Mouse (Mus musculus): ENCODE measurements around the gene Chn1. TPM values are rescaled to one million over a fixed set of nuclear protein-coding genes. Genes with fewer than 3 reads are reported as not detected.

Gene Chn1
- polyA plus RNA-seq, 2 experiments = 0.34 to 0.70 TPM

DNA sequence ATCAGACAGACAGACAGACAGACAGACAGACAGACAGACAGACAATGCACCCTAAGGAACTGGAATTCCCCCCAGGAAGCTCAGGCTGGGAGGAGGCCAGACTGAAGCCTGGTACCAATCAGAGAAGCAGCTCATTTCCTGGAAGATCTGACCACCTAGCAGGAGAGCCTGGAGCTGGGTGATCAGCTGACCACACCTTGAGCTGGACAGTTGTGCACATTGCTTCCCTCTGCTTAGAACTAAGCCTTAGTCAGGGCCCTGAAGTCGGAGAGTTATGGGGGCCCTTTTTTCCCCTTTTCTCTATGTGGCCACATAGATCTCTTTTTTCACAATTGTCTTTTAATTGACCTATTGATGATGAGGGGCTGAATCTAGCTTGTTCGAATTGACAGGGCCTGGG is 168.0 kb downstream of the Chn1 start:
- ATAC-seq (ENCODE audit: insufficient read depth) (no peak), DNase-seq (ENCODE audit: low read depth in 3 of 3, low spot score in 3 of 3) (no peak)
- Histone ChIP-seq H3K4me3 (ENCODE audit: insufficient read depth in 1 of 2, low read depth in 2 of 2, low read length in 2 of 2) (no peak overlapping the region), H3K27me3 (ENCODE audit: control insufficient read depth, insufficient read depth, low read length) (no peaks in the 10 kb centered on the region), H3K36me3 (replicated peaks; ENCODE audit: control insufficient read depth, insufficient read depth, low read depth) (no peaks in the 10 kb centered on the region), H3K4me2 (ENCODE audit: low read depth) (no peak overlapping the region), H3K4me1 (replicated peaks; ENCODE audit: control insufficient read depth in 2 of 2, insufficient read depth in 2 of 2, low read length in 1 of 2) (no peaks in the 10 kb centered on the region), H3K27ac (no peak overlapping the region), H3K9ac (replicated peaks) (no peak overlapping the region), H3K9me3 (ENCODE audit: control insufficient read depth, low read length) (no peaks in the 10 kb centered on the region)
- TF ChIP-seq EP300 (IDR thresholded peaks at IDR 0.05; ENCODE audit: low read depth) = no peak
- no peak for TF ChIP-seq CTCF (IDR thresholded peaks at IDR 0.05; ENCODE audit: low read depth)
- WGBS (ENCODE audit: insufficient replicate concordance) = 25% methylated on average over 2 of the region's 2 CpGs

- TF ChIP-seq CTCF (IDR thresholded peaks at IDR 0.05; ENCODE audit: low read depth) = no peak
- no peak for TF ChIP-seq EP300 (IDR thresholded peaks at IDR 0.05; ENCODE audit: low read depth)
These were observed 168.5 kb downstream of the Chn1 start for GRCm38 (mm10) chr2:73606616-73607015.

DNA sequence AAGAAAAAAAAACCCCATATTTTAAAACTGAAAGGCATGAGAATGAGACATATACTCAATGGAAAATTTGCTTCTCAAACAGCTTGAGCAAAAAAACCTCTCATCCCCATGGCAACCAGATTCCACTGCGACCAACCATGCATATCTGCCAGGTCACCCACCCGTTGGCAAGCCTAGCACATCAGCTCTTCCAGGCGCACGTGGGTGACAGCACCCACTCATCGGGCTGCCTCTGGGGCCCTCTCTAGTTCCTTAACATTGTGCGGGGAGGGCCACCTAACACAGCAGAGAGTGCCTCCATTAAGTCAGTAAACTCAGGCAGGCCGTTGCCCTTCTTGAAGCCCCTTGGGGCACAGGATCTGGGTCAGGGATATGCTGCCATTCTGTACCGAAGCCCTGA is 170.1 kb downstream of the Chn1 start:
- no peak for ATAC-seq (ENCODE audit: insufficient read depth)
- H3K9ac ChIP-seq (replicated peaks) = no peak overlapping the region
- DNase-seq (ENCODE audit: low read depth in 3 of 3, low spot score in 3 of 3) = no peak

More at GRCm38 (mm10) chr2:73606616-73607015, 168.5 kb downstream of the Chn1 start:
- WGBS (ENCODE audit: insufficient replicate concordance) = 70% methylated on average over 6 of the region's 6 CpGs
- Histone ChIP-seq H3K36me3 (replicated peaks; ENCODE audit: control insufficient read depth, insufficient read depth, low read depth) (no peaks in the 10 kb centered on the region), H3K27ac (no peak overlapping the region), H3K4me2 (ENCODE audit: low read depth) (no peak overlapping the region), H3K4me1 (replicated peaks; ENCODE audit: control insufficient read depth in 2 of 2, insufficient read depth in 2 of 2, low read length in 1 of 2) (no peaks in the 10 kb centered on the region), H3K9ac (replicated peaks) (no peak overlapping the region), H3K9me3 (ENCODE audit: control insufficient read depth, low read length) (no peaks in the 10 kb centered on the region), H3K27me3 (ENCODE audit: control insufficient read depth, insufficient read depth, low read length) (no peaks in the 10 kb centered on the region), H3K4me3 (ENCODE audit: insufficient read depth in 1 of 2, low read depth in 2 of 2, low read length in 2 of 2) (no peak overlapping the region)
- ATAC-seq (ENCODE audit: insufficient read depth) (no peak), DNase-seq (ENCODE audit: low read depth in 3 of 3, low spot score in 3 of 3) (no peak)

DNA sequence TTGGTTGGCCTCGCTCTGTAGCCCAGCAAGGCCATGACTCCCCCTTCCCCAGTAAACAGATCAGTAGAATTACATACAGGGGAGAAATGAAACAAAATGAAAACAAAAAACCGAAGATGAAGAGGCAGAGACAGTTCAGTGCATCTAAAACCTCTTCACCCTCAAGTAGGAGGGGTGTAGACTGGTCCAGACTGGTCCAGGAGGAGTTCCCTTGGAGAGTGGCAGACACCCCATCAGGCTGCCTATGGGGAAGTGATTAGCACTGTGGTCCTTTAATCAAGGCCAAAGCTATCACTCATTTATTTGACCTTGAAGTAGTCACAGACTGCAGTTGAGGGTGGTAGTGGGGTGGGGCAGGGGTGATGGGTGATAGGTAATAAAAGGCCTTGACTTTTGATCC is 170.6 kb downstream of the Chn1 start:
- Histone ChIP-seq H3K27me3 (ENCODE audit: control insufficient read depth, insufficient read depth, low read length) (no peaks in the 10 kb centered on the region), H3K9me3 (ENCODE audit: control insufficient read depth, low read length) (no peaks in the 10 kb centered on the region), H3K27ac (no peak overlapping the region), H3K9ac (replicated peaks) (no peak overlapping the region), H3K4me1 (replicated peaks; ENCODE audit: control insufficient read depth in 2 of 2, insufficient read depth in 2 of 2, low read length in 1 of 2) (no peaks in the 10 kb centered on the region), H3K4me3 (ENCODE audit: insufficient read depth in 1 of 2, low read depth in 2 of 2, low read length in 2 of 2) (no peak overlapping the region), H3K4me2 (ENCODE audit: low read depth) (no peak overlapping the region), H3K36me3 (replicated peaks; ENCODE audit: control insufficient read depth, insufficient read depth, low read depth) (no peaks in the 10 kb centered on the region)
- TF ChIP-seq EP300 (IDR thresholded peaks at IDR 0.05; ENCODE audit: low read depth) (no peak), CTCF (IDR thresholded peaks at IDR 0.05; ENCODE audit: low read depth) (no peak)
- ATAC-seq (ENCODE audit: insufficient read depth) (no peak), DNase-seq (ENCODE audit: low read depth in 3 of 3, low spot score in 3 of 3) (no peak)
- 52% methylated on average over 2 of the region's 2 CpGs for WGBS (ENCODE audit: insufficient replicate concordance)

More for the DNA sequence above, 170.1 kb downstream of the Chn1 start:
- Histone ChIP-seq H3K27me3 (ENCODE audit: control insufficient read depth, insufficient read depth, low read length) (no peaks in the 10 kb centered on the region), H3K27ac (no peak overlapping the region), H3K4me2 (ENCODE audit: low read depth) (no peak overlapping the region), H3K4me3 (ENCODE audit: insufficient read depth in 1 of 2, low read depth in 2 of 2, low read length in 2 of 2) (no peak overlapping the region), H3K9me3 (ENCODE audit: control insufficient read depth, low read length) (no peaks in the 10 kb centered on the region), H3K4me1 (replicated peaks; ENCODE audit: control insufficient read depth in 2 of 2, insufficient read depth in 2 of 2, low read length in 1 of 2) (no peaks in the 10 kb centered on the region), H3K36me3 (replicated peaks; ENCODE audit: control insufficient read depth, insufficient read depth, low read depth) (no peaks in the 10 kb centered on the region)
- TF ChIP-seq CTCF (IDR thresholded peaks at IDR 0.05; ENCODE audit: low read depth) (no peak), EP300 (IDR thresholded peaks at IDR 0.05; ENCODE audit: low read depth) (no peak)
- WGBS (ENCODE audit: insufficient replicate concordance) = 58% methylated on average over 8 of the region's 8 CpGs

DNA sequence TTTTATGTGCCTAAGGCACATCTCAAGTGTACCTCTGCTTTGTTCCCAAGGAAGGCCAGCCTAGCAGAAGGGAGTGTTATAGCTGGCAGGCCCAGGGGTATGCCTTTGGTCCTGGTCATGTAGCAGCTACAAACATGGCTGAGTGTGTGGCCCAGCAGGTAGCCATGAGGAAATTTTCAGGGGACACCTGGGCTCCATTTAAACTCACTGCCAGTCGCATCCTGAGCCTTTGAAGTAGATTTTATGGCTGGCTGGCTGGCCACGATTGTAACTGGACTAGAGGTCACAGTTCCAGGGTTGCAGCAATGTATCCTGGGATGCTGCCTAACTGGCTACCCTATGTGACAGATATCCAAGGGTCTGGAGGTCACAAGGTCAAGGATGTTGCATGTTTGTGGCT is 174.5 kb downstream of the Chn1 start:
- ATAC-seq (ENCODE audit: insufficient read depth) = no peak
- no peak for TF ChIP-seq CTCF (IDR thresholded peaks at IDR 0.05; ENCODE audit: low read depth)
- TF ChIP-seq EP300 (IDR thresholded peaks at IDR 0.05; ENCODE audit: low read depth) = no peak
- Histone ChIP-seq H3K27me3 (ENCODE audit: control insufficient read depth, insufficient read depth, low read length) (no peaks in the 10 kb centered on the region), H3K36me3 (replicated peaks; ENCODE audit: control insufficient read depth, insufficient read depth, low read depth) (no peaks in the 10 kb centered on the region), H3K27ac (no peak overlapping the region), H3K9ac (replicated peaks) (no peak overlapping the region), H3K4me1 (replicated peaks; ENCODE audit: control insufficient read depth in 2 of 2, insufficient read depth in 2 of 2, low read length in 1 of 2) (no peaks in the 10 kb centered on the region), H3K4me3 (ENCODE audit: insufficient read depth in 1 of 2, low read depth in 2 of 2, low read length in 2 of 2) (no peak overlapping the region), H3K9me3 (ENCODE audit: control insufficient read depth, low read length) (no peaks in the 10 kb centered on the region), H3K4me2 (ENCODE audit: low read depth) (no peak overlapping the region)
- DNase-seq (ENCODE audit: low read depth in 3 of 3, low spot score in 3 of 3) = no peak
- 44% methylated on average over 2 of the region's 2 CpGs for WGBS (ENCODE audit: insufficient replicate concordance)
